Mouse (Mus musculus) hindbrain, embryonic 11.5 days (tissue): ENCODE results near the gene Gatad2b. TPM values are rescaled to one million over a fixed set of nuclear protein-coding genes. Genes with fewer than 3 reads are reported as not detected.

Experiments used
- ATAC-seq: fragments of 200-750 bp; cut with Nextera tagmentation; 2 replicates; pipeline ENCODE4 v1.8.0; 2017; ENCODE audit warnings: mild to moderate bottlenecking, moderate TSS enrichment, moderate library complexity; ENCODE audit not compliant: low FRiP score
- DNase-seq: peaks from one replicate; pipeline ENCODE4 v3.0.0-alpha.2; 2015; ENCODE audit warnings: low spot score
- H3K27ac ChIP-seq: fragments of 300-500 bp; sonication (generic); 2 replicates; pipeline ENCODE4 v1.5.1; 2014; ENCODE audit warnings: mild to moderate bottlenecking, low read depth, low read length
- H3K27me3 ChIP-seq: fragments of 300-500 bp; sonication (generic); 2 replicates; pipeline ENCODE4 v1.6.1; 2014; ENCODE audit warnings: mild to moderate bottlenecking, low read length, moderate library complexity, mixed read lengths; ENCODE audit not compliant: control insufficient read depth, insufficient read depth
- H3K36me3 ChIP-seq: fragments of 300-500 bp; sonication (generic); 2 replicates; pipeline ENCODE4 v1.6.1; 2014; ENCODE audit warnings: mild to moderate bottlenecking, low read length, moderate library complexity, mixed read lengths; ENCODE audit not compliant: control insufficient read depth, insufficient read depth
- H3K4me1 ChIP-seq: fragments of 300-500 bp; sonication (generic); replicated peaks from 2 replicates; pipeline ENCODE4 v1.6.1; 2014; ENCODE audit warnings: low read length, mixed read lengths; ENCODE audit not compliant: control insufficient read depth, insufficient read depth
- H3K4me2 ChIP-seq: fragments of 300-500 bp; sonication (generic); replicated peaks from 2 replicates; pipeline ENCODE4 v1.6.1; 2014; ENCODE audit warnings: mild to moderate bottlenecking, low read depth, low read length
- H3K4me3 ChIP-seq: fragments of 300-500 bp; sonication (generic); 2 replicates; pipeline ENCODE4 v1.5.1; 2014; ENCODE audit warnings: low read depth, low read length
- H3K9ac ChIP-seq: fragments of 300-500 bp; sonication (generic); 2 replicates; pipeline ENCODE4 v1.6.1; 2014; ENCODE audit warnings: low read depth, low read length
- H3K9me3 ChIP-seq: fragments of 300-500 bp; sonication (generic); 2 replicates; pipeline ENCODE4 v1.6.1; 2016; ENCODE audit warnings: low read length; ENCODE audit not compliant: control insufficient read depth
- WGBS: fragments of 180-500 bp; shearing (Covaris S2); extraction: QIAGEN DNeasy Blood & Tissue Kit; methylation state at CpG from one replicate; pipeline ENCODE4 v1.1.7; 2014; 5-methylcytosine and 5-hydroxymethylcytosine counted together
- polyA plus RNA-seq: library from polyadenylated mRNA; unstranded; fragments of >200 nt; fragmentation: Nextera tagmentation; extraction: Ambion mirVana; gene quantifications from 2 replicates; pipeline ENCODE4 v1.2.1, GENCODE M21; 2014

The Gatad2b gene
- polyA plus RNA-seq, 1 experiment from 2014 or later = 26.0 TPM

DNA sequence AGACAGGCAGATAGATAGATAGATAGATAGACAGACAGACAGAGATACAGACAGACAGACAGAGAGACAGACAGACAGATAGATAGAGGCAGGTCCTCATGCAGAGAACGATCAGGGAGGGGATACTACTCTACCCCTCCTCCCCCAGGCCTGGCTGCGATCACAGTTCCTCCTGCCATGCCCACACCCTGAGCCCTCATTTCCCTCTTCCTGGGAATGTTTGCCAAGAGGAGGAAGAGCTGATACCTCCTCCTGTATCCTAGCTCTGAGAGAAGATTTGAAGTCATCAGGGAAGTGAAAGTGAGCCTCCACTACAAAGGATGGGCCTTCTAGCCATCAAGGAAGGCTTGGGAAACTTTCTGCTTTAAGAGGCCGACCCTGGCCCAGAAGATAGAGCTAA lies 102.7 kb downstream of the Gatad2b start:
- Histone ChIP-seq H3K9ac (no peak overlapping the region), H3K4me1 (no peaks in the 10 kb centered on the region), H3K4me2 (no peak overlapping the region), H3K9me3 (no peaks in the 10 kb centered on the region), H3K27me3 (no peaks in the 10 kb centered on the region), H3K36me3 (peaks cover 34% of the 10 kb centered on the region), H3K4me3 (no peak overlapping the region), H3K27ac (no peak overlapping the region)
- 85% methylated on average over 3 of the region's 3 CpGs for WGBS
- DNase-seq (no peak), ATAC-seq (no peak)

DNA sequence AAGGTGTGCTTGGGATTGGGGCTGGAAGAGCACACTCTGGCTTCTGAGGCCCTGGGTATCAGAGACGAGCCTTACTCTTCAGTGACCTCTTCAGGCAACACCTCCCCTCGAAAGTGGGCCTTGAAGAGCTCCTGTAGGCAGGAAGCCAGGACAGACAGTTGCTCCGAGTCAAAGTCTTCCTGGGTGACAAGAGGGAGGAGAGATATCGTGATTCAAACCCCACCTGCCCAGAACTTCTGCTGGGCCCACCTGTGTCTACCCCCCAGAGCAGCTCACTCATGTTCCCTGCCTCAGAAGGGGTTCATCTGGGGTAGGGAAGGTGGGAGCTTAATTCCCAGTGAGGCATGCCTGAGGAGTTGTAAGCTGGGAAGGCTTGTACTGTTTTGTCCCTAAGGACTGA lies 108.0 kb downstream of the Gatad2b start:
- Histone ChIP-seq H3K4me1 (no peaks in the 10 kb centered on the region), H3K36me3 (peaks cover 29% of the 10 kb centered on the region), H3K4me2 (no peak overlapping the region), H3K4me3 (no peak overlapping the region), H3K9ac (no peak overlapping the region), H3K9me3 (no peaks in the 10 kb centered on the region), H3K27me3 (no peaks in the 10 kb centered on the region), H3K27ac (no peak overlapping the region)
- 89% methylated on average over 4 of the region's 4 CpGs for WGBS
- DNase-seq (no peak), ATAC-seq (no peak)

DNA sequence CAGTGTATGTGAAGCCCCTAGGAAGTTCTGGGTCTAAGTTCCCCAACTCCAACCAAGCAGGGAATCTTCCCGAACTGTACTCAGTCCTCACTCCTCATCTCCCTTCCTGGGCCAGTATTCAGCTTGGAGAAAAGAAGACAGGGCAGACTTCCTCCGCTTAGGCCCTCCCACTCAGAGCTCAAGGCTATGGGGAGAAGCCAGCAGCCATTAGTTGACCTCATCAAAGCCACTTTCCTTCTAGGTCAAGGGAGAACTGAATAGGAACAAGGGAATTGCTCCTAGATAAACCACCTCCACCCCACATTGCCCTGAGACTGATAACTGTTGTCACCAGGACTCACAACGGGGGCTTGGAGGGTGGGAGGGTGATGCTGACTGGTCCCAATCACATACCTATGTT lies 111.1 kb downstream of the Gatad2b start:
- Histone ChIP-seq H3K9ac (no peak overlapping the region), H3K27me3 (no peaks in the 10 kb centered on the region), H3K4me1 (no peaks in the 10 kb centered on the region), H3K27ac (no peak overlapping the region), H3K4me3 (no peak overlapping the region), H3K4me2 (no peak overlapping the region), H3K9me3 (no peaks in the 10 kb centered on the region), H3K36me3 (peaks cover 33% of the 10 kb centered on the region)
- DNase-seq (no peak), ATAC-seq (no peak)
- 97% methylated on average over 3 of the region's 3 CpGs for WGBS

DNA sequence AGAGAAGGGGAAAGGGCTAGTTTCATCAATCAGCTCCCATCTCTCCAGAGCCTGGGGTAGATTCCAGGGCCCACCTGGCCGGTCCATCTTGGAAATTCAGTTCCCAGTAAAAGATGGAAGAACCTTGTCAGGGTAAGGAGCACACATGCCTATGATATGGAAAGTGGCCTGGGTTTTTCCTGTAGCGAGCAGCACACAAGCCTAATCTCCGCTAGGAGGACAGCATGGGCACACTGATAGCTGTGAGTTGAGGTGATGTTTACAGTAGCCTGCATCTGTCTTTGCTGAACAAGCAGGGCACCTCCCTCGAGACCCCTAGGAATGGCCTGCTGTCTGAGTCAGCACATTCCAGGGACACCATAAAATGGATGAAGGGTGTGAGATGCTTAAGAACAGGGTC lies 111.6 kb downstream of the Gatad2b start:
- no peak overlapping the region for H3K27ac ChIP-seq
- WGBS = 80% methylated on average over 4 of the region's 4 CpGs
- no peak for ATAC-seq

DNA sequence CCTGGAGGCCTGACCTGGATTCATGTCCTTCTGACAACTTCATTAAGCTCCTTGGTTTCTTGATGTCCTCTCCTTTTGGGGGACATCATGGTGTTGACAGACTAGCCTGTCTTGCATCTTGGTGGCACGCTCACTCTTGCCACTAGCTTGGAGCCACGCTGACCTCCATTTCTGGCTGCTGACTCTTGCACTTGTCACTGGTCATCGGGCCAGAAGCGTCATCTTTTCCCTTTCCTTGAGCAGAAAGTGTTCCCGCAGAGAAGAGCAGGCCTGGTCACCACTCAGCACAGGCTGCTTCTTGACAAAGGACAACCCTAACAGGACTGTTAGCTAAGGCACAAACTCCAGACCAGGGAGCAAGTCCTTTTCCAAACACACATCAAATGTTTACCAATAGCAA lies 113.4 kb downstream of the Gatad2b start:
- 94% methylated on average over 5 of the region's 5 CpGs for WGBS
- H3K27ac ChIP-seq = no peak overlapping the region
- H3K4me2 ChIP-seq = no peak overlapping the region
- peaks cover 21% of the 10 kb centered on the region for H3K36me3 ChIP-seq
- H3K27me3 ChIP-seq = no peaks in the 10 kb centered on the region
- H3K9ac ChIP-seq = no peak overlapping the region
- H3K4me1 ChIP-seq = no peaks in the 10 kb centered on the region
- DNase-seq = no peak
- no peaks in the 10 kb centered on the region for H3K9me3 ChIP-seq
- no peak for ATAC-seq
- no peak overlapping the region for H3K4me3 ChIP-seq

More for the DNA sequence above, 111.6 kb downstream of the Gatad2b start:
- H3K9ac ChIP-seq = no peak overlapping the region
- no peaks in the 10 kb centered on the region for H3K4me1 ChIP-seq
- no peaks in the 10 kb centered on the region for H3K9me3 ChIP-seq
- no peak overlapping the region for H3K4me2 ChIP-seq
- no peak for DNase-seq
- no peaks in the 10 kb centered on the region for H3K27me3 ChIP-seq
- H3K4me3 ChIP-seq = no peak overlapping the region
- H3K36me3 ChIP-seq = peaks cover 29% of the 10 kb centered on the region

DNA sequence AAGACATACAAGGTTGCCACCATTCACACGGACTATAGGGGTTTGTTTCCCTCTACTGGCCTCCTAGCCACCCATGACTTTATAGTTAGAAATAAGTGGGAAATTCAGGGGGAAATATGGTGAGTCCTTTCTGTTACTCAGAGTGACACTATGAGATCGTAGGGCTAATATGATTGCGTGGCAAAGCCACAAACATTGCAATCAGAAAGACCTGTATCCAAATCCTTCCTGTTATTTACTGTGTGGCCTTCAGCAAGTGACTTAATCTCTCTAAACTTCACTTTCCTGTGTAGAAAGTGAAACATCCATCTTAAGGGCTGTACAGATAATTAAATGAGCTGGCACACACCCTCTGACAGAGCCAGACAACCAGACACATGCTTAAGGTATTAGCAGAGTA lies 115.7 kb downstream of the Gatad2b start:
- no peaks in the 10 kb centered on the region for H3K9me3 ChIP-seq
- ATAC-seq = no peak
- peaks cover 11% of the 10 kb centered on the region for H3K36me3 ChIP-seq
- H3K27ac ChIP-seq = no peak overlapping the region
- DNase-seq = no peak
- no peak overlapping the region for H3K4me2 ChIP-seq
- no peak overlapping the region for H3K9ac ChIP-seq
- WGBS = 93% methylated on average over 3 of the region's 3 CpGs
- H3K4me1 ChIP-seq = no peaks in the 10 kb centered on the region
- H3K27me3 ChIP-seq = no peaks in the 10 kb centered on the region
- H3K4me3 ChIP-seq = no peak overlapping the region

DNA sequence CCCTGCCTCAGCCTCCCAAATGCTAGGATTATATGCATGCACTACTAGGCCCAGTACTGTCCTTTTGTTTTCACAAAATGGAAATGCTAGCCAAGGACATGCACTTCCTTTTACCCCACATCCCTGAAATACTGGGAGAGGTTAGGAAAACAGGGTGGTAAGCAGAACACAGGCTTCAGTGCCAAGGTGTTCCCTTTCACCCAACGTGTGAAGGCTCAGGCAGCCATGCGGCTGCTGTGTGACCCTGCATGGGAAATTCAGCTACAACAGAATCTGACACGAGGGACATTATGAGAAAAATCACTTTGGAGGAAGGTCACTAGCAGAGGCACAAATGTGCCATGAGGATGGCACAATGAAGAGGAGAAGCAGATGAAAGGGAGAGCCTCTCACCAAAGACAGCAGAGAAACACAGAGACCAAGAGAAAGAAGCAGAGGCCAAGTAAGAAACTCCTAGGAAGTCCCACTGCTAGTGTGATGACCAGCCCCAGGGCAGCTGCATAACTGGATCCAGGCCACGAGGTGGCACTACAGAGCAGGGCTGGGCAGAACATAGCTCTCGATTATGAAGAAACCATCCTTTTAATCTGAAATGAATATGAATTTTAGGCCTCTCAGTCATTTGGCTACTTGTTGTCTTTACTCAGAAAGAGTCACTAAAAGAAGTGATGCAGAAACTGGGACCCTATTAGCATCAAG lies 119.5 kb downstream of the Gatad2b start:
- Histone ChIP-seq H3K27ac (no peak overlapping the region), H3K9me3 (no peaks in the 10 kb centered on the region), H3K4me2 (no peak overlapping the region), H3K36me3 (peaks cover 4% of the 10 kb centered on the region; the same call in 1 of the 2 replicates), H3K4me1 (no peaks in the 10 kb centered on the region), H3K4me3 (no peak overlapping the region), H3K9ac (no peak overlapping the region), H3K27me3 (no peaks in the 10 kb centered on the region)
- DNase-seq (peak; percentile 84), ATAC-seq (peak; percentile 33; the same call in 1 of the 2 replicates)
- 50% methylated on average over 5 of the region's 5 CpGs for whole genome bisulfite sequencing

DNA sequence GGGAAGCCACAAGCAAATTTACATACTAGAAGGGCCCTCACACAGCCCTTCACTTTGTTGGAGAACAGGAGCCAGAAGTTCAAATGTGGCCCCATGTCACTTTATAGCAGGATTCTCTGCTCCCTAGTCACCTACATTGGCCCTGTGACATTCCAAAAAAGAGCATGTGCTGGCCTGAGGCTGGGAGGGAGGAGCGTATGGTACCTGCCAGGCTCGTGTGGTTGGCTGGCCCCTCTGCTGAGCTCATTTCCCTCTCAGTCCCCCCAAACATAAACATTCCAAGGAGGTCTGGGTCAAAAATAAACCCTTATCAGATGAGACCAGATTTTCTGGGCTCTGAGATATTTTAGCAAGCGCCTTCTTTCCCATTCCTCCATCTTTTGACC lies 120.0 kb downstream of the Gatad2b start:
- no peak overlapping the region for H3K4me2 ChIP-seq
- no peak overlapping the region for H3K9ac ChIP-seq
- H3K9me3 ChIP-seq = no peaks in the 10 kb centered on the region
- DNase-seq (no peak), ATAC-seq (peak; percentile 27; the same call in 1 of the 2 replicates)
- H3K36me3 ChIP-seq = peaks cover 4% of the 10 kb centered on the region; the same call in 1 of the 2 replicates
- H3K4me1 ChIP-seq = no peaks in the 10 kb centered on the region
- no peak overlapping the region for H3K27ac ChIP-seq
- WGBS = 65% methylated on average over 3 of the region's 3 CpGs
- H3K27me3 ChIP-seq = no peaks in the 10 kb centered on the region
- no peak overlapping the region for H3K4me3 ChIP-seq
